Mouse (Mus musculus): ENCODE results near the gene Snrnp70. TPM values are rescaled to one million over a fixed set of nuclear protein-coding genes. Genes with fewer than 3 reads are reported as not detected.
"Not testable (repeated sequence)": the region's sequence is repeated elsewhere in the genome, so short reads cannot be mapped to it uniquely, and the experiment has no call there.

Gene Snrnp70
- polyA plus RNA-seq, 1 experiment from 2014 or later: 166 TPM

DNA sequence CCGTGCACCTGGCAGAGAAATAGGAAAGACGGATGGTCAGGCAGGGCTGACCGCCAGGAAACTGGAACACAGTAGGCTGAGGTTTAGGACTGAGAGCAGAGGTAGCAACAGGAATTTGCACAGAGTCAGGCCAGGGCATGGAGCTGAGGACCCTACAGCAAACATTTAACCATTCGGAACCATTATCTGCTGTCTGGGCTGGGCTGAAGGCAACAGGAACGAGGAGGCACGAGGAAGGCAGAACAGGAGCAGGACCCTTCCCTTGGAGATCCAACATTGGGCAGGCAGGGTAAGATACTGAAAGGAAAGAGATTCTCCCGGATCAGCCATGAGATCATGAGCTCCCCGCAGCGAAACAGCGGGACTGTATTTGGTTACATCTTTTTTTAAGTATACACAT lies 12.3 kb upstream of the Snrnp70 start:
- peaks cover 18% of the 10 kb centered on the region for H3K4me1 ChIP-seq
- no peak overlapping the region for H3K4me3 ChIP-seq (replicated peaks)
- H3K27ac ChIP-seq (replicated peaks): no peak overlapping the region
- 80% methylated on average over 10 of the region's 10 CpGs for WGBS
- peaks cover 79% of the 10 kb centered on the region for H3K27me3 ChIP-seq (replicated peaks)
- ATAC-seq (ENCODE audit: low FRiP score): no peak
- no peaks in the 10 kb centered on the region for H3K9me3 ChIP-seq (replicated peaks)
- no peak overlapping the region for H3K4me2 ChIP-seq
- no peak overlapping the region for H3K9ac ChIP-seq (replicated peaks)
- H3K36me3 ChIP-seq: no peaks in the 10 kb centered on the region

DNA sequence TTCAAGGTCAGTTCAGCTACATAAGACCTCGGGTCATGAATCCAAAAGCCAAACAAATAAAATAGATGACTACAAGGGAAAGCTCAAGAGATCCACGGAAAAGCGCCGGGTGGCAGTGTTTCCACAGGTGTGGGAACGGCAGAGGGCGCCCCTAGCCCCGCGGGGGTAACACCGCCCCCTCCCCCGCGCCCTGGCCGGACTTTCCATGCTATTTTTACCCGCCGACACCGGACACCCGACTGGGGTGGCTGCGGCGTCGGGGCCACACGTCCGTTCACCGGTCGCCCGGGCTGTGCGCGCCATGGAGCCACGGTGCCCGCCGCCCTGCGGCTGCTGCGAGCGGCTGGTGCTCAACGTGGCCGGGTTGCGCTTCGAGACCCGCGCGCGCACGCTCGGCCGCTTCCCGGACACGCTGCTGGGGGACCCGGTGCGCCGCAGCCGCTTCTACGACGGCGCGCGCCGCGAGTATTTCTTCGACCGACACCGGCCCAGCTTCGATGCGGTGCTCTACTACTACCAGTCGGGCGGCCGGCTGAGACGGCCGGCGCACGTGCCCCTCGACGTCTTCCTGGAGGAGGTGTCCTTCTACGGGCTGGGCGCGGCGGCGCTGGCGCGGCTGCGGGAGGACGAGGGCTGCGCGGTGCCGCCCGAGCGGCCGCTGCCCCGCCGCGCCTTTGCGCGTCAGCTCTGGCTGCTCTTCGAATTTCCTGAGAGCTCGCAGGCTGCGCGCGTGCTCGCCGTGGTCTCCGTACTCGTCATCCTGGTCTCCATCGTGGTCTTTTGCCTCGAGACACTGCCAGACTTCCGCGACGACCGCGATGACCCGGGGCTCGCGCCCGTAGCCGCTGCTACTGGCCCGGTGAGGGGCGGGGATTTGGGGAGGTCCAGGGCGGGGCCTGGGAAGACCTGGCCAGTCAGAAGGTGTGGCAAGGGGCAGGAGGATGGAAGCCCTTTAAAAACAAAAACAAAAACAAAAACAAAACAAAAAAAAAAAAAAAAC lies 10.9 kb upstream of the Snrnp70 start:
- Histone ChIP-seq H3K27ac (replicated peaks) (no peak overlapping the region), H3K4me1 (peaks cover 18% of the 10 kb centered on the region), H3K27me3 (replicated peaks) (peaks cover 67% of the 10 kb centered on the region), H3K4me2 (peak overlapping the region; percentile 58), H3K4me3 (replicated peaks) (peak overlapping the region; percentile 37), H3K36me3 (no peaks in the 10 kb centered on the region), H3K9me3 (replicated peaks) (no peaks in the 10 kb centered on the region), H3K9ac (replicated peaks) (0 out of 2 replicates have a peak overlapping the region, but pooled peaks have one; percentile 10)
- ATAC-seq (ENCODE audit: low FRiP score): no peak
- WGBS: 2% methylated on average over 114 of the region's 114 CpGs

DNA sequence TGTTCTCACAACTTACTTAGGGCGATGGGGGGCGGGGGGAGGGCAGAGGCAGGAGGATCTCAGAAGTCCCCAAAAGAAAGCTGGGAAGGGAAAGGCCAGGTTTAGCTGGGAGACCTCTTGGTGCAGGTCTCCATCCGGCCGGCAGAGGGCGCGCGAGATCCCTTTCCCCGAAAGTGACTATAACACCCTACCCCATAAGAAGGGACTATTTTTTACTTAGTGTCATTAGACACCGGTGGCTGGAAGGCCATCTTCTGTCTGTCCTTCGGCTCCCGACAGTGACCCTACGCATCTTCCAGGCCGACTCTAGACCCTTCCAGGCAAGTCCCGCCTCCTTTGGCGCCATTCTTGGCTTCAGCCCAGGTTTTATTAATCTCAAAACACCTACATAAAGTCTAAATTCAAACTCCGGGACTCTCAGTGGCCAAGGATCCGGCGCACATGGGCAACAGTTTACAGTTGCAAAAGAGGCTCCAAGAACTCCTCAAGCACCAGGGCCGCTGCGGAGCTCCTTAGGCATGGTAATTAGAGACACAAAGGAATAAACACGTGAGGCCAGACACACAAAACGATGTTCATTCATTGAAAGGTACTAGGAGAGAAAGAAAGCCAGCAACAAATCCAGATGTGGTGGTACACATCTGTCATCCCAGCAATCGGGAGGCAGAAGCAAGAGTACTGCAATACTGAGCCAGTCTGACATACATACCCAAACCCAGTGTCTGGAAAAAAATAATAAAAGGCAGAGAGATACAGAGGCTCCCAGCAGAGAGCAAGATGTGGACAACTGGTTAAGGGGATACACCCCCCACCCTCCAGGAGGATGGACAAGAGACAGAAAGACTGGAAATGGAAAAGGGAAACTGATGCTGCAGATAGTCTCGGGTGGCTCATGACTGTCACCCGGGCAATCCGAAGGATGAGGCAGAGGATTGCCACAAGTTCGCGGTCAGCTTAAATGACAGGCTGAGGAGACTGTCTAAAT lies 9.8 kb upstream of the Snrnp70 start, which contains the start of gene Kcna7:
Gene Kcna7 (plus strand): TSS at position 563 of the 985 bp plus-strand sequence.
- H3K27me3 ChIP-seq (replicated peaks): peaks cover 56% of the 10 kb centered on the region
- H3K36me3 ChIP-seq: no peaks in the 10 kb centered on the region
- WGBS: 11% methylated on average over 28 of the region's 28 CpGs
- H3K4me3 ChIP-seq (replicated peaks): peak within 1 kb of the TSS; percentile 37
- ATAC-seq (ENCODE audit: low FRiP score): no peak
- H3K4me2 ChIP-seq: peak within 1 kb of the TSS; percentile 58
- H3K4me1 ChIP-seq: peaks cover 18% of the 10 kb centered on the region
- H3K9me3 ChIP-seq (replicated peaks): no peaks in the 10 kb centered on the region
- H3K27ac ChIP-seq (replicated peaks): no peak within 1 kb of the TSS
- H3K9ac ChIP-seq (replicated peaks): 0 out of 2 replicates have a peak within 1 kb of the TSS, but pooled peaks have one; percentile 10

DNA sequence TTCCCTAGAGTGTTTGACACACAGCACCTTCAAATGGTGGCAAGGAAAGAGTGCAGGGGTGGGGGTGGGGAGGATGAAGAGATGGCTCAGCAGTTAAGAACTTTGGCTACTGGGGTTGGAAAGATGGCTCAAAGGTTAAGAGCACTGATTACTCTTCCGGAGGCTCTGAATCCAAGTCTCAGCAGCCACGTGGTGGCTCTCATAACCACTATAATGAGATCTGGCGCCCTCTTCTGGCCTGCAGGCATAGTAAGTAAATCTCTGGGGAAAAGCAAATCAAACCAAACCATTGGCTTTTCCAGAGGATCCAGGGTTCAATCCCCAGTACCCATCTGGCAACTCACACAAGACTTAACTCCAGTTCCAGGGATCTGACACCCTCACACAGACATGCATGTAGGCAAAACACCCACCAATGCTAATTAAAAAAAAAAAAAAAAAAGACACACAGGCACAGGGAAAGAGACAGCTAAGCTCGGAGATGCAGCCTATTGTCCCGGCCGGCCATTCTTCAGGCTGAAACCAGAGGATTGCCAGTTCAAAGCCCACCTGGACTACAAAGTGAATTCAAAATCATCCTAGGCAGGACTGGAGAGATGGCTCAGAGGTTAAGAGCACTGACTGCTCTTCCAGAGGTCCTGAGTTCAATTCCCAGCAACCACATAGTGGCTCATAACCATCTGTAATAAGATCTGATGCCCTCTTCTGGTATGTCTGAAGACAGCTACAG lies 8.2 kb upstream of the Snrnp70 start:
- WGBS: 50% methylated on average over 6 of the region's 6 CpGs
- Histone ChIP-seq H3K9me3 (replicated peaks) (no peaks in the 10 kb centered on the region), H3K27me3 (replicated peaks) (peaks cover 39% of the 10 kb centered on the region), H3K4me3 (replicated peaks) (no peak overlapping the region), H3K4me1 (peaks cover 18% of the 10 kb centered on the region), H3K4me2 (no peak overlapping the region), H3K9ac (replicated peaks) (no peak overlapping the region), H3K36me3 (no peaks in the 10 kb centered on the region), H3K27ac (replicated peaks) (no peak overlapping the region)
- ATAC-seq (ENCODE audit: low FRiP score): no peak

DNA sequence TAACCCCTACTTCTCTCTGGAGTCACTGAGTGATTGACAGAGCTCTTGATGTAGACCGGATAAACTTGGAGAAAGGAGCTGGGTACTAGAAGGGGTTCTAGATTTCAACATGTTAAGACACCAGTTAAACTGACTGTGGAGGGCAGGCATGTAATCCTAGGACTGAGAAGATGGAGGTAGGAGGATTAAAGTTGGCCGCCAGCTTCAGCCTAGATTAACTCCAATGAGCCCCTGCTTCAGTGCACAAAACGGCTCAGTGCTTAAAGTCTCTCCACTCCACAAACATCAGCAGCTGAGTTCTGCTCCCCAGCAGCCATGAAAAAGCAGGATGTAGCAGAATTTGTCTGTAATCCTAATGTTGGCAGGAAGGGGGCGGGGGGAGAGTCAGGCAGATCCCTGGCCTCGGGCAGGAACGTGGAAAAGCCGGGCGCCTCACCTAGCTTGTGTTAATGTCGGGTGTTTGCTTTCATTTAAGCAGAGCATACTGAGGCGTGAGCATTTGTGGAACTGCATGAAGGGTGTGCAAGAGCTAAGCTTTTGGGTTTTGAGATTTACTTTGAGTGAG lies 6.1 kb upstream of the Snrnp70 start:
- Histone ChIP-seq H3K9ac (replicated peaks) (no peak overlapping the region), H3K36me3 (no peaks in the 10 kb centered on the region), H3K4me1 (peaks cover 15% of the 10 kb centered on the region), H3K4me3 (replicated peaks) (no peak overlapping the region), H3K27ac (replicated peaks) (no peak overlapping the region), H3K4me2 (no peak overlapping the region), H3K9me3 (replicated peaks) (no peaks in the 10 kb centered on the region), H3K27me3 (replicated peaks) (peaks cover 19% of the 10 kb centered on the region)
- 76% methylated on average over 10 of the region's 10 CpGs for WGBS
- no peak for ATAC-seq (ENCODE audit: low FRiP score)

DNA sequence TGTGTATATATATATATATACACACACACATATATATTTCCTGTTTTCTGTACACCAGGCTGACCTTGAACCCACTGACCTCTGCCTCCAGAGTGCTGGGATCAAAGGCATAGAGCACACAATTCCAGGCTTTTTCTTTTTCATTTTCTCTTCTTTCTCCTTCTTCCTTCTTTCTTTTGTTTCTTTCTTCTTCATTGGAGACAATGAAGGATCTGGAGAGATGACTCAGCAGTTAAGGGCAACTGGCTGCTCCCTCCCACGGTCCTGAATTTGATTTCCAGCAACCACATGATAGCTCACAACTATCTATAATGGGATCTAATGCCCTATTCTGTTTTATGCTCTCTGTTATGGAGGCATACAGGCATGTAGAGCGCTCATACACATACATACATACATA lies 1.2 kb upstream of the Snrnp70 start:
- ATAC-seq (ENCODE audit: low FRiP score): no peak
- Histone ChIP-seq H3K4me3 (replicated peaks) (no peak overlapping the region), H3K9me3 (replicated peaks) (no peaks in the 10 kb centered on the region), H3K4me2 (no peak overlapping the region), H3K27ac (replicated peaks) (no peak overlapping the region), H3K9ac (replicated peaks) (no peak overlapping the region), H3K36me3 (peaks cover 5% of the 10 kb centered on the region), H3K4me1 (peaks cover 28% of the 10 kb centered on the region), H3K27me3 (replicated peaks) (no peaks in the 10 kb centered on the region)
- WGBS: 73% methylated on average over 2 of the region's 2 CpGs

DNA sequence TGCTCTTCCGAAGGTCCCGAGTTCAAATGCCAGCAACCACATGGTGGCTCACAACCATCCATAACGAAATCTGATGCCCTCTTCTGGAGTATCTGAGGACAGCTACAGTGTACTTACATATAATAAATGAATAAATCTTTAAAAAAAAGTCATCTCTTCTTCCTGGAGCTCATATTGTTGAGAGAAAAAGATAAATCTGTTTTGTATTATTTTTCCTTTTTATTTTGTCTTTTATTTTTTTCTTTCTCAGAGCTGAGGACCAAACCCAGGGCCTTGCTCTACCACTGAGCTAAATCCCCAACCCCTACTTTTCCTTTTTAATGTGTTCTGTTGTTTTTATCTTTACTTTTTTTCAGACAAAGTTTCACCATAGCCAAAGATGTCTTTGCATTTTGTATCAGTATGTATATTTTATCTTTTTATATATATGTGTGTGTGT lies 814 bp upstream of the Snrnp70 start:
- Histone ChIP-seq H3K4me1 (peaks cover 28% of the 10 kb centered on the region), H3K4me3 (replicated peaks) (peak overlapping the region; percentile 63), H3K27ac (replicated peaks) (peak overlapping the region; percentile 95), H3K9ac (replicated peaks) (peak overlapping the region; percentile 49), H3K4me2 (peak overlapping the region; percentile 68)
- not testable (repeated sequence) for H3K36me3 ChIP-seq; H3K27me3 ChIP-seq (replicated peaks); H3K9me3 ChIP-seq (replicated peaks)
- peak; percentile 46 for ATAC-seq (ENCODE audit: low FRiP score)
- WGBS: 3% methylated on average over 3 of the region's 3 CpGs

DNA sequence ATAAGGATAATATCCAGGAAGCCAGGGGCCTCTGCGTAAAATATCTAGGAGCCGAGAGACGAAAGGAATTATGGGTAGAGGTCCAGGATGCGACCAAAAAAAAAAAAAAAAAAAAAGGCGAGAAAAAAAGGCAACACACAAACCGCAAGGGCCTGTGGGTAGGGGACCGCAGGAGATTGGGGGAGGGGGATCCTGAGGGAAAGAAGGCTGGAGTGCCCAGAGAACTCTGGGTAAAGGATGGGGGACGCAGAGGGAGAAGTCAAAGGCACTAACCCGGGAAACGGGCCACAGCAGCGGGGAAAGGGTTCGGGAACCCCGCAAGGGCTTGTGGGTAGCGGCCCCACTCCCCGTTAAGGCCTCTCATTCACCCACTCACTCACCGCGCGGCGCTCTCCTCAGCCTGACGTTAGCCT lies 407 bp downstream of the Snrnp70 start:
- peaks cover 28% of the 10 kb centered on the region for H3K4me1 ChIP-seq
- H3K4me2 ChIP-seq: peak overlapping the region; percentile 70
- no peaks in the 10 kb centered on the region for H3K9me3 ChIP-seq (replicated peaks)
- H3K36me3 ChIP-seq: peaks cover 20% of the 10 kb centered on the region
- under 1% methylated on average over 15 of the region's 20 CpGs for WGBS
- H3K27me3 ChIP-seq (replicated peaks): no peaks in the 10 kb centered on the region
- H3K4me3 ChIP-seq (replicated peaks): peak overlapping the region; percentile 63
- peak; percentile 80 for ATAC-seq (ENCODE audit: low FRiP score)
- peak overlapping the region; percentile 78 for H3K9ac ChIP-seq (replicated peaks)
- H3K27ac ChIP-seq (replicated peaks): peak overlapping the region; percentile 95

DNA sequence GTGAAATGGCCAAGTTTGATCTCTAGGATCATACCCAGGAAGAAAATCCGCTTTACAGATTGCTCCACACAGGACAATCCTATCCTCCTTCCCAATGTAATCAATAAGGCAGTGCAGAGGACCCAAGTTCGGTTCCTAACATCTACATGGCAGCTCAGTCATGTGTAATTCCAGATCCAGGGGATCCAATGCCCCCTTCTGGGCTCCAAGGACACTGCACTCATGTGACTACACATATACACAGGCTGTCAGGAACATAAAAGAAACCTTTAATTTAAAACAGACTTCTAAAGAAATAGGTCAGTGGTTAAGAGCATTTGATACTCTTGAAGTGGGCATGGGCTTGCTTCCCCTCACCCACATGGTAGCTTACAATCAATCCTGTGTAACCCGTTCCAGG lies 9.5 kb downstream of the Snrnp70 start:
- Histone ChIP-seq H3K4me3 (replicated peaks) (no peak overlapping the region), H3K27me3 (replicated peaks) (no peaks in the 10 kb centered on the region), H3K4me1 (0 out of 2 replicates have a peak, but pooled peaks cover 3% of the 10 kb centered on the region), H3K27ac (replicated peaks) (no peak overlapping the region), H3K36me3 (peaks cover 97% of the 10 kb centered on the region), H3K9ac (replicated peaks) (no peak overlapping the region), H3K4me2 (no peak overlapping the region), H3K9me3 (replicated peaks) (no peaks in the 10 kb centered on the region)
- WGBS: 93% methylated on average over 3 of the region's 3 CpGs
- no peak for ATAC-seq (ENCODE audit: low FRiP score)

DNA sequence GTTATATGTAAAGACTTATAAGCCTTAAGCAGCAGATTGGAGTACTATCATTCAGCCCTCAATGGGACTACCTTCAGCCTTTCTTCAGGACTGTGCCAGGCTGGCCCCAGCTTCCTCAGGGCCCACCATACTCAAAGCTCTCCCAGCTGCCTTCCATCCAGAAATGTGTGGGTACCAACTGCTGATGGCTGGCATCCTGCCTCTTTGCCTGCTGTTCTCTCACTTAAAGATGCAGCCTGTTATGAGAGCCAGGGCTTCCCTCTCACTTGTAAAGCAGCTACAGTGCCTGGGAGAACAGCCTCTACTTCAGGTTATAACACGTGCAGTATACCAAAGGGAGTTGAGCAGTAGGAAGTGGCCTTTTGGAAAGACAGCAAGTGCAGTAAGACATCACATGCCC lies 19.5 kb downstream of the Snrnp70 start:
- Histone ChIP-seq H3K4me3 (replicated peaks) (no peak overlapping the region), H3K4me1 (peaks cover 3% of the 10 kb centered on the region; the same call in 1 of the 2 replicates), H3K9ac (replicated peaks) (no peak overlapping the region), H3K36me3 (peaks cover 82% of the 10 kb centered on the region), H3K27ac (replicated peaks) (no peak overlapping the region), H3K4me2 (no peak overlapping the region), H3K27me3 (replicated peaks) (no peaks in the 10 kb centered on the region), H3K9me3 (replicated peaks) (no peaks in the 10 kb centered on the region)
- 88% methylated on average over 1 of the region's 1 CpGs for WGBS
- no peak for ATAC-seq (ENCODE audit: low FRiP score)
